Mouse (Mus musculus) urinary bladder, postnatal 14 days (tissue): ENCODE measurements around the gene Tal1.

ENCODE experiments used
- DNase-seq: peaks from one replicate; pipeline ENCODE4 v3.0.0; 2021; ENCODE audit warnings: low spot score

Tal1 gene

DNA sequence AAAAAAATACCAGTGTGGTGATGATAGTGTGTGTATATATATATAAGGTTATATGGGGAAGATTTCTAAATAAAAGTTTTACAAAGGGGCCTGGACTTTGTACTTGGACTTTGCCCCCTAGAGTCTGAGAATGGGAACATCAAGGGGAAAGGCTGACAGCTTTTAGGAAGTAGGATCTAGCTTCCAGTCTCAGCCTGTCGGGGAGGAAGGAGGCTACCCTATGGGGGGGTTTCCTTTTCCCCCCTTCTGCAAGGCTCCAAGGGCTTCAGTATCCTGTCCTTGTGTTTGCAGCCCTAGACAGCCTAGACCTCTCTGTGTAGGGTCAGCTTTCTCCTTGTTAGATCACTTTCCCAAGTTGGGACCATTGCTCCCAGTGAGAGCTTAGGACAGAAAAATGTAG, 15.4 kb downstream of the Tal1 start:
- DNase-seq: no peak

DNA sequence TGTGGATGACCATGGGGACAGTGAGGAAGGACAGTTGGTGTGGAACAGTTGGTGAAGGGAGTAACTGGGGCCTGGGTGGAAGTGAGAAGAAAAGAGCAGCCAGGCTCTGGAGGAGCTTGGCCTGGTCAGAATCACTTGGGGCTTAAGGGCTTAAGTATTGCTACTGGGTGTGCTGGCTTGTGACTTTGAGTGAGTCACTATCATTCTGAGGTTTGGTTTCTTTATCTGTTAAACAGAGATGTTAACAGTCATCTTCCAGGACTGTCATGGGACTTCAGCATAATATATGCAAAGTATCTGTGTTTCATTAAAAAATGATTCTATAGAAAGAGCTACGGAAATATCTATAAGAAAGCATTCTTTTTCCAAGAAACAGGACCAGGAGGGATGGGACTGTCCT, 18.6 kb downstream of the Tal1 start:
- DNase-seq: no peak

DNA sequence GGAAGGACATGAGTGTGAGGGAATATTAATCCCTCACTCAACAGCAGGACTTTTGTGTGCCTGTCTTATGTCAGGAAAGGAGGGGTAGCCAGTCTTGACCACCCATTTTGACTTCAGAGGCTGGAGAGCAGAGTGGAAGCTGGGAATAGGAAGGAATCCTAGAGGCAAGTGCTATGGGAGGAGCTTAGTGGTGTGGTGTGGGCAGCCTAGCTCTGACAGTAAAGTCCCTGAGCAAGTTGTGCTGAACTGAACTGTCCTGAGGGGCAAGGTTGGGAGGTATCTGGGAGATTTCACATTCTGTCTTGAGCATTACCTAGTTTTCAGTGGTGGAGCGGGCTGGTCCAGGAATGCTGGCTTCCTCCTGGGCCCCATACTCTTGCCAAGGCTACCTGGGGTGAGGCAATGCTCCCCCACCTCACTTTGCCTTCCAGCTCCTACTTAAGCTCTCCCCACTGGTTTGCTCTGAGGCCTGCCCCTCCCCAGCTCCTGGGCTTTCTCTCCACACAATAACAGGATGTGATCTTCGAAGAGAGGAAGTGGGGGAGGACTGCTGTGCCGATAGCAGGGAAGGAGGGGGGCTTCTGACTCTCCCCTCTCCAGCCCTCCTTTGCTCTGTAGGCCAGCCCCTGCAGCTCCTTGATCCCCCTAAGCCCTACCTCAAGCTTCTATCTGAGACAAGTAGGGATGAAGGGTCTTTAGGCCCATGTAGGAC, 19.1 kb downstream of the Tal1 start:
- DNase-seq: no peak

DNA sequence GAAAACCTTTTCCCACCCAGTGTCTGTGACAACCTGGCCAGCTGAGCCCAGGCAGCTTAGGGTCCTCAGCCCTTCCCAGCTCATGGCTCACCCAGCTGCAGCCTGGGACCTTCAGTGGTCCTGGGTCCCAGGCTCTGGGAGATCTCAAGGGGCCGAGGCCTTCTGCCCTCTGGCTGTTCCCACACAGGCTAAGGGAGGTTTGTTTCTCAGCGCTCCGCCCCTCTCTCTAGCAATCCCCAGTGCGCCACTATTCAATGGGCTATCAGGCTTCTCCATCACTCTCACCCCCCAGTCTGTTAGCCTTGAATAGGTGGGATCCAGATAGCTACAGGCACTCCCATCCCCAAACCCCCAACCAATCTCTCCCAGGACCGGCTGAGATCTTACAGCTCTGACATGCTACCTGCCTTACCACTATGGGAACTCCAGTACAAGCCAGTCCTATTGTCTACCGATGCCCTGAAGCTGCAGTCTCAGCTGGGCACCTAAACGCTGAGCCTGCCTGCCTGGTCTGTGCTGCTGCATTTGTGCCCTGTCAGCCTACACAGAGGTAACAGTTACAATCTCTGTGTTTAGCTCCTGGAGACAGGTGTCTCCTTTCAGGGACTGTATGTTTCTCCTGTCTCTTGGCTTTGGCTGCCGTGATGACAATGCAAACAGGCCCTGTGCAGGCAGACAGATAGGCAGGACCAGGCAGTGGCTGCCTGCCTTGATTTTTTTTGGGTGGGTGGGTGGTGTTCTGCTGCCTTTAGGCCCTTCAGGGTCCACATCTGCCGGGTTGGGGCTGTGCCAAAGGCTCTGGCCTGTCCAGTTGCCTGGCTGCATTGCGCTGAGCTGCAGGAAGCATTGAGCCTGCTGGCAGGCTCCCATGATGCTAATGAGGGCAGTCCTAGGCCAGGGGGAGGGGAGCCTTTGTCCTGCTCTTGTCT, 22.9 kb downstream of the Tal1 start:
- peak; percentile 25 for DNase-seq

GRCm38 (mm10) chr4:115079821-115080349, 23.7 kb downstream of the Tal1 start:
- DNase-seq: no peak

DNA sequence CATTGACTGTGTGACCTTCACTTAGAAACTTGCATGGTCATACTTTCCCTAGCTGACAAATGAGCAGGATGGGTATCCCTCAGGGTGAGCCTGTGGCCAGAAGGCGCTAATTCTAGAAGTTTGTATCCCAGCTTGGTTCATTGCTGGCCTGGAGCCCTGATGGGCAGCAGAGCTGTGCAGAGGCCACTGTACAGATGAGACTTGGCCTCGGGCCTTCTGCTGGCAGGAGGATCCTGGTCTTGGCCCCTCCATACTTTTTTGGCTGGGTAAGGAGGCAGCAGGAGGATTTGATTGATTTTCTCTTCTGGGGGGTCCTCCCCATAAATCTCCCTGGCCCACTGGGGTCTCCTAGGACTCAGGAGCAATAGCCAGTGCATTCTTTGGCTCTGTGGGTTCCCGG, 26.8 kb downstream of the Tal1 start:
- no peak for DNase-seq

- peak; percentile 51 for DNase-seq
Measured at GRCm38 (mm10) chr4:115085522-115086095, 29.4 kb downstream of the Tal1 start.

DNA sequence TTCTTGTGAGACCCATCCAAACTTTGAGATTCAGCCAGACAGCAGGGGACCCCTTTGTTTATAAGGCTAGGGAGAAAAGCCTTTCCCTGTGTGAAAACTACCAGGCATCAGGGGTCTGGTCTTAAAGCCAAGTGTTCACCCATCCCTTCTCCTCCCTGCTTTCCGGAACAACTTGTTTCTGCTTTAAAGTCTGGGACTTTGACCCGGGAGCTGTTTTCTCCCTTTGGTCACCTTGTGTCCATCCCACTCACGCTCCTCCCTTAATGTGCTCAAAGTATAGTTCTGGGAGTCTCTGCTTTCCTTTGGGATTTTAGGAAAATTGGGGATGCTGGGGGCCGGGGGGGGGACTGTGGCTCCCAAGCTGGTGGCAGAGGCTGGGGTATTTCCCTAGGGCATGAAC, 30.0 kb downstream of the Tal1 start:
- no peak for DNase-seq

DNA sequence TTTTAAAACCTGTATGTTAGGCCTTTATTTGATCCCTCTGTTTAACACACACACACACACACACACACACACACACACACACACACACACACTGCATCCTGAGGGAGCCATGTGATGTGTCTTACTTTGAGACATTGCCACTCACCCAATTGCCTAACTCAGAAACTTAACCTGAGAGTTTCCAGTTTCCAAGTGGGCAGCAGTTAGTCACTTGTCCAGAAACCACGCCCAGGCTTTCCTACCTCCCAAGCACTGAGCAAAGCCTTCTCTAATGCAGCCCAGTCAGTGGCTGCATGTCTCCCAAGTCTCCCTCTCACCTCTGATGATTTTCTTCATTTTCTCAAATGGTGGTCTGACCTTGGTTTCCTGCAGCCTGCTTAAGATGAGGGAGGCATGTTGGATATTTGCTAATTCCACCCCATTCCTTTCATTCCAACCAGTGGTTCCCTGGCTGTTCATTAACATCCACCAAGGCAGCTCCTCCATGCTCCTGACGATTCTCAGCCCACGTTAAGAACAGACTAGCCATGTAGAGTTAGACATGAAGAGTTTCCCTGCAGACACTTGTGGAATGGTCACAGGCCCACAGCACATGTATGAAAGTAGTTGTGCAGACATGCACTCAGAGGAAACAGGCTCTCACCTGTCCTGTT, 30.7 kb downstream of the Tal1 start:
- no peak for DNase-seq

DNA sequence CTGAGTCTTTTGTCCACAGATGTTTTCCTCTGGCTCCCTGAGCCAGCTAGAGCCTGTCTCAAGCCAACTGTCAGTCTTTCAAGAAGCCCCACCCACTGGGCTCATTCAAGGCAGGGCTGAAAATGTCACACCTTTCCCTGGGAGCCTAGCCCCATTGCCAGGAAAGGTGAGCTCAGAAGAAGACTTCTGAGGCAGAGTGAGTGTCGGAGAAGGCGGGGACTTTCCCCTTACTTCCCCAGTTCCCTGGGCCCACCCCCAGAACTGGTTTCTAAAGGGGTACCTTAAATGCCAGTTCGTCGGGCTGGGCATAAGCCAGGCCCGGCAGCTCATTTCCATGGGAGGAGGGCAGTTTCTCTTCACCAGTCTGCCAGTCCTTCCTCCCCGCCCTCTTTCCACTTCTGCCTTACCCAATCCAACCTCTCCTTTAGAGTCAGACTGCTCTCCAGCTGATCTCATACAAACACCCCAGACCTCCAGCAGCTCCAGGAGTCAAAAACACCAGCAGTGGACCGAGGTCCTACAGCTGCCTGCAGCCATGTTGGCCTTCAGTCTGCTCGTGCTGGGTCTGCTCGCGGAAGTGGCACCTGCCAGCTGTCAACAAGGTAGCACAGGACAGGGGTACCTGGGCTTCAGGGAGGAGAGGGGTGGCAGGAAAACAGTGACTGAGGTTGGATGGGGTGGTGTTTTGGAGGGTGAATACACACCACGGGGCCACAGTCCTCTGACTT, 32.5 kb downstream of the Tal1 start, which contains the start of gene Pdzk1ip1:
Gene Pdzk1ip1 (plus strand): TSS at position 98 of the 728 bp plus-strand sequence.
- peak; percentile 54 for DNase-seq

DNA sequence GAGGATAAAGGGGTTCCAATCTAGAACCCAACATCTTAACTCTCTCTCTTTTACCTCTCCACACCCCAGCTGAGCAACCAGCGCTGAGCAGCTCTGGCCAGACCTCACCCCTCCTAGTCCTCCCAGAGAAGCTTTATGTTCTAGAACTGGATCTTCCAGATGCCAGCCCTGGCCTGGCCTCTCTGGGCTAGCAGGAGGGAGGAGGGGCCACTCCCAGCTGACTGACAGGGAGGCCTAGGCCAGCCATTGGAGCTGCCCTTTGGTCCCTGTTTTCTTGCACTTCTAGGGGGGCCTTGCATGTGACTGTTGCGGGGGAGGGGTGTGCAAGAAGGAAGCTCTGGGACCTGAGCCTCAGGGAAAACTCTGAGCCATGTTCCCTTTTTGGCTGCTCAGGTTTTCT, 34.4 kb downstream of the Tal1 start:
- DNase-seq: peak; percentile 63

- no peak for DNase-seq
Measured at GRCm38 (mm10) chr4:115091806-115092205, 35.6 kb downstream of the Tal1 start.

DNA sequence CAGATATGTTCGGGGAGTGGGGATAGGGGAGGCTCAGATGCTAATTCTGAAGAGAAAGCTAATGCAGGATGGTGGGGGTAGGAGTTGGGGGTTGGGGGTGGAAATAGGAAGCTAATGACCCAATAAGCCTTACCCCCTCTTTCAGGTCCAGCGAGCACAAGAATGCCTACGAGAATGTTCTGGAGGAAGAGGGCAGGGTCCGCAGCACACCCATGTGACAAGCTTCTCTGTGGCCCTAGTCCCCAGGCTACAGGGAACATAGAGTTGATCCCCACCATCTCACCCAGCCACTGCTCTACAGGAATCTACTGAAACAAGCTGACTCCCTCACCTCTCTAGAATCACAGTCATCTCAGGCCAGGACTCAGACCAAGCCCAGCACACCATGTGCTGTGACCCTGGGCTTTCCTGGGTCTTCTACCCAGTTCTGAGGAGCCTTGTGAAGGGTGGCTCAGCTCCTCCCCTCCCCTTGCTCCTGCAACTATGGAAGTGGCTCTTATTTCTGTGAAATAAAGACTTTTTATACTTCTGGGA, 37.2 kb downstream of the Tal1 start:
- no peak for DNase-seq

DNA sequence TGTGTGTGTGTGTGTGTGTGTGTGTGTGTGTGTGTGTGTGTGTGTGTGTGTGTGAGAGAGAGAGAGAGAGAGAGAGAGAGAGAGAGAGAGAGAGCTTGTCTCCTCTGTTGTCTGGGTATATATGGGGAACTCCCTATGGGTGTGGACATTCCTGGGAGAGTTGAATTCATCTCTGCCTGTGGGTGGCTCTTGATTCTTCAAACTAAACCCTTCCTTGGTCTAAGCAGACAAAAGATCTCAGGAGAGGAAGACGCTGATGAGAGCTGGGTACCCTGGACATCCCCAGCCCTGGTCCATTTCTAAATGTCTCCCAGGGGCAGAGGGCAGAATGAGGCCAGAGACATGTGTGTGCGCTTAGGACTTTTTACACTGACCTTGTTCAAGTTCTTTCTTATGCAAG, 37.8 kb downstream of the Tal1 start:
- DNase-seq: no peak

DNA sequence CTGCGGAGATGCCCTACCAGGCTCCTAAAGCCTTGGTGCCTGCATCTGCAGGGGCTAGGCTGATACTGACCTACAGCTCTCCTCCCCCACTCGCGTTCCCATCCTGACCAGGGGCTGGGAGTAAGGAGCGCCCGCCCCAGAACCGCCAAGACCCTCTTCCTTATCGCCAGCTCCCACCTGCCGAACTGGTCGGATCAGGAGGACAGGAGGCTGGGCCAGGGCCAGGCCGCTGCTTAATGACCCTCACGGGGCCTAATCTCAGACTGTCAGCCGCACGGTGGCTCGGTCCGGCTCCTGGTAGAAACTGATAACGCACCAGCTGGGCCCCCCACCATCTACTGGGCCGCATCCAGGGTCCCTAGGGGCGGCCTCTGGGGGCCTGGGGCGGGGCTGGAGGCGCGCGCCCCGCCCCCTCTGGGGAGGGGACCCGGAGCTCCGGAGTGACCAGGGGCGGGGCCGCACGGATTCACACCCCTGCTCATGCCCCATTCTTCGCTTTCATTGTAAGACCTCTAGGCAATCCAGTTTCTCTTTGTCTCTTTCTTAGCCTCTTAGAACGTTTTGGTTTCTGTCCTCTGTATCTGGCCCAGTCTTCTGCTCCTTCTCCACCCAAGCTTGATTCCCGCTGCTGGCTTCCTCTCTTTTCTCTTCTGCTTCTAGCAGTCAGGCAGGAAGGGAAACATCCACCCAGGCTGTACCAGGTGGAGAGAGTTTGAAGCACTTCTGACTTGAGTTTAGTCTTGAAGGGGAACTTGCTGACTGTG, 39.6 kb downstream of the Tal1 start:
- peak; percentile 60 for DNase-seq

DNA sequence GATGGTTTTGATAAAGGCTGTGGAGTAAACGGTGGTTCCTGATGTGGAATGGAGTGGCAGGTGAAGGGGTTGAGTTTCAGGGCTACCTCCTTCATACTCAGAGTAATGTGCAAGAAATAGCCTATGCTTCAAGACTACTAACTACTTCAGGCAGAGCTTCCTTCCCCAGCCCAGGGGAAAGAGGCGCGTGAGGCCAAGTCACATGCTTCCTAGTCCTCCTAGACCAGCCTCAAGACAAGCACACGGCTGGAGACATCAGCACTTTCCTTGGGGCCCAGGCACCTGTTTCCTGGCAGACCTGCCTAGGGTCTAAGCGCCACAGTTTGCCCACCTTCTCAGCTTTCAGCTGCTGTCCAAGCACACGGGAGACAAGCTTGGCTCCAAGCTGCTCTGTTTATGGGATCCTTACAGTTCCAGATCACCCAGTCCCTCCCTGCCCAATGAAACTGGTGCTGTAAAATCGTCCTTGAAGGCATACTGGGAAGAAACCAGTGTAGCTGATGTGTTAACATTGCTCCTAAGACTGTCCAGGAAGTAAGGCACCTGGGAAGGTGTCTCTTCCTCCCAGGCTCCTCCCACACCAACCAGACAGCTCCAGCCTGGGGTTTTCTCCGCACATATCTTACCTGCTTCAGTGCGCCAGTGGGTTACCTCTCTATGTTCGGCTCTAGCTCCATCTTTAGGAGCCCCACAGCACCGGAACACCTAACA, 40.4 kb downstream of the Tal1 start:
- DNase-seq: no peak

GRCm38 (mm10) chr4:115097146-115097496, 40.9 kb downstream of the Tal1 start:
- DNase-seq: no peak

- DNase-seq: peak; percentile 62
Measured at GRCm38 (mm10) chr4:115101682-115102081, 45.5 kb downstream of the Tal1 start.

- DNase-seq: no peak
Measured at GRCm38 (mm10) chr4:115103510-115103909, 47.3 kb downstream of the Tal1 start.

- no peak for DNase-seq
Measured at GRCm38 (mm10) chr4:115111167-115111566, 54.9 kb downstream of the Tal1 start.
